Mouse (Mus musculus): ENCODE measurements around the gene Tbc1d17. TPM values are rescaled to one million over a fixed set of nuclear protein-coding genes. Genes with fewer than 3 reads are reported as not detected.

Gene Tbc1d17
- polyA plus RNA-seq, 1 experiment = 33.8 TPM

GRCm38 (mm10) chr7:44849416-44850111, 685 bp upstream of the Tbc1d17 start:
- Histone ChIP-seq H3K4me1 (ENCODE audit: control insufficient read depth, insufficient read depth, low read length) (peaks cover 17% of the 10 kb centered on the region), H3K4me3 (ENCODE audit: insufficient read depth, low read length) (peak overlapping the region; percentile 60), H3K27ac (ENCODE audit: insufficient read depth, low read length) (peak overlapping the region; percentile 92)
- TF ChIP-seq POLR2A (IDR thresholded peaks at IDR 0.05; ENCODE audit: low read depth, low read length) (peak; percentile 76), CTCF (IDR thresholded peaks at IDR 0.05; ENCODE audit: borderline replicate concordance, insufficient read depth, low read length) (no peak)

- TF ChIP-seq POLR2A (IDR thresholded peaks at IDR 0.05; ENCODE audit: low read depth, low read length) (no peak), CTCF (IDR thresholded peaks at IDR 0.05; ENCODE audit: borderline replicate concordance, insufficient read depth, low read length) (no peak)
- peak overlapping the region; percentile 60 for H3K4me3 ChIP-seq (ENCODE audit: insufficient read depth, low read length)
- no peak overlapping the region for H3K27ac ChIP-seq (ENCODE audit: insufficient read depth, low read length)
- H3K4me1 ChIP-seq (ENCODE audit: control insufficient read depth, insufficient read depth, low read length) = peaks cover 13% of the 10 kb centered on the region
These were observed 1.1 kb downstream of the Tbc1d17 start for GRCm38 (mm10) chr7:44847772-44848171.

GRCm38 (mm10) chr7:44846804-44847203, 2.1 kb downstream of the Tbc1d17 start:
- H3K4me1 ChIP-seq (ENCODE audit: control insufficient read depth, insufficient read depth, low read length) = peaks cover 13% of the 10 kb centered on the region
- no peak overlapping the region for H3K27ac ChIP-seq (ENCODE audit: insufficient read depth, low read length)
- TF ChIP-seq POLR2A (IDR thresholded peaks at IDR 0.05; ENCODE audit: low read depth, low read length) (no peak), CTCF (IDR thresholded peaks at IDR 0.05; ENCODE audit: borderline replicate concordance, insufficient read depth, low read length) (no peak)
- H3K4me3 ChIP-seq (ENCODE audit: insufficient read depth, low read length) = no peak overlapping the region

- TF ChIP-seq POLR2A (IDR thresholded peaks at IDR 0.05; ENCODE audit: low read depth, low read length) = no peak
- H3K4me3 ChIP-seq (ENCODE audit: insufficient read depth, low read length) = no peak overlapping the region
- H3K4me1 ChIP-seq (ENCODE audit: control insufficient read depth, insufficient read depth, low read length) = 0 out of 2 replicates have a peak, but pooled peaks cover 4% of the 10 kb centered on the region
- no peak overlapping the region for H3K27ac ChIP-seq (ENCODE audit: insufficient read depth, low read length)
These were observed 3.9 kb downstream of the Tbc1d17 start for GRCm38 (mm10) chr7:44845006-44845405.

GRCm38 (mm10) chr7:44841825-44842463, 6.9 kb downstream of the Tbc1d17 start:
- Histone ChIP-seq H3K4me1 (ENCODE audit: control insufficient read depth, insufficient read depth, low read length) (no peaks in the 10 kb centered on the region), H3K27ac (ENCODE audit: insufficient read depth, low read length) (no peak overlapping the region), H3K4me3 (ENCODE audit: insufficient read depth, low read length) (no peak overlapping the region)
- TF ChIP-seq CTCF (IDR thresholded peaks at IDR 0.05; ENCODE audit: borderline replicate concordance, insufficient read depth, low read length) = no peak
- TF ChIP-seq POLR2A (IDR thresholded peaks at IDR 0.05; ENCODE audit: low read depth, low read length) = no peak

- no peak for TF ChIP-seq CTCF (IDR thresholded peaks at IDR 0.05; ENCODE audit: borderline replicate concordance, insufficient read depth, low read length)
- TF ChIP-seq POLR2A (IDR thresholded peaks at IDR 0.05; ENCODE audit: low read depth, low read length) = no peak
- no peak overlapping the region for H3K27ac ChIP-seq (ENCODE audit: insufficient read depth, low read length)
- H3K4me3 ChIP-seq (ENCODE audit: insufficient read depth, low read length) = no peak overlapping the region
- H3K4me1 ChIP-seq (ENCODE audit: control insufficient read depth, insufficient read depth, low read length) = no peaks in the 10 kb centered on the region
These were observed 8.5 kb downstream of the Tbc1d17 start for GRCm38 (mm10) chr7:44840426-44840825.

- H3K4me3 ChIP-seq (ENCODE audit: insufficient read depth, low read length) = no peak overlapping the region
- H3K27ac ChIP-seq (ENCODE audit: insufficient read depth, low read length) = no peak overlapping the region
These were observed 9.2 kb downstream of the Tbc1d17 start for GRCm38 (mm10) chr7:44839491-44840191.

GRCm38 (mm10) chr7:44839171-44839490, 9.7 kb downstream of the Tbc1d17 start:
- TF ChIP-seq POLR2A (IDR thresholded peaks at IDR 0.05; ENCODE audit: low read depth, low read length) = no peak
- no peak for TF ChIP-seq CTCF (IDR thresholded peaks at IDR 0.05; ENCODE audit: borderline replicate concordance, insufficient read depth, low read length)

More at GRCm38 (mm10) chr7:44839491-44840191, 9.2 kb downstream of the Tbc1d17 start:
- H3K4me1 ChIP-seq (ENCODE audit: control insufficient read depth, insufficient read depth, low read length) = no peaks in the 10 kb centered on the region
- TF ChIP-seq POLR2A (IDR thresholded peaks at IDR 0.05; ENCODE audit: low read depth, low read length) = no peak
- no peak for TF ChIP-seq CTCF (IDR thresholded peaks at IDR 0.05; ENCODE audit: borderline replicate concordance, insufficient read depth, low read length)

GRCm38 (mm10) chr7:44838073-44838472, 10.8 kb downstream of the Tbc1d17 start:
- Histone ChIP-seq H3K4me3 (ENCODE audit: insufficient read depth, low read length) (no peak overlapping the region), H3K27ac (ENCODE audit: insufficient read depth, low read length) (no peak overlapping the region), H3K4me1 (ENCODE audit: control insufficient read depth, insufficient read depth, low read length) (no peaks in the 10 kb centered on the region)
- TF ChIP-seq CTCF (IDR thresholded peaks at IDR 0.05; ENCODE audit: borderline replicate concordance, insufficient read depth, low read length) (no peak), POLR2A (IDR thresholded peaks at IDR 0.05; ENCODE audit: low read depth, low read length) (no peak)

More at GRCm38 (mm10) chr7:44839171-44839490, 9.7 kb downstream of the Tbc1d17 start:
- no peak overlapping the region for H3K4me3 ChIP-seq (ENCODE audit: insufficient read depth, low read length)
- H3K4me1 ChIP-seq (ENCODE audit: control insufficient read depth, insufficient read depth, low read length) = no peaks in the 10 kb centered on the region
- no peak overlapping the region for H3K27ac ChIP-seq (ENCODE audit: insufficient read depth, low read length)

Measured in embryonic fibroblast, embryonic 13.5 days (primary cell).